ENCODE assay signal across 9 mouse cellular contexts in the genomic region with DNA sequence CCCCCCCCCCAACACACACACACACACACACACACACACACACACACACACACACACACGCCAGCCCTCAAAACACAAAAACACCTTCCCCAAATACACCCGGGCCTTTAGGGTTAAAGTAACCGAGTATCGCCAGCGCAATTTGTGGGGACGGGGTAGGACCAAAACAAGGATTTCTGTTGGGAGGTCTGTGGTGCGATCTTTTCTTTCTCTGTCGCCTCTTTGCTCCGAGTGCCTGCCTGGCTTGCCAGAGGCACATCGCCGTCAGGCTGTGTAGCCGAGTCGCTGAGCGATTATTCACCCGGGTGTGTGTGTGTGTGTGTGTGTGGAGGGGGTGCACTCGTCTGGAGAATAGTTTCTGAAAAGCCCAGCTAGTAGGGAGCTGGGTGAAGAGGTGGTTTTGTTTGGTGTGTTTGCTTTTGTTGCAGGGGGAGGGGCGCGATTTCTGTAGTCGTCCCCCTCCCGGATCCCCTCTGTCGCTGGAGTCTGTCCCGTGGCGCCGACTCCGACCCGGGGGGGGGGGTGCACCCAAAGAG. TPM values are rescaled to one million over a fixed set of nuclear protein-coding genes. Genes with fewer than 3 reads are reported as not detected.
DNase-seq lines count a peak whose midpoint lies in the region; ATAC-seq and TF ChIP-seq lines count a peak whose summit lies in the region.
"Had no signal": no experiment of that assay in that cellular context is flagged by ENCODE, and none has a peak within 500 bp of the region (broad histone marks: within the 10 kb centered on the region; RNA-seq: fewer than 3 reads in every experiment).

No protein-coding gene starts in this region.

- intact Hi-C loops in heart, postnatal 25 days (cut with DNase I) = loop anchor here (2.0 to 5.0 kb wide), 4 partner anchors 55 to 275 kb away; partner anchors contain the start of gene Add3

- in situ Hi-C loops in ES-E14 (cut with MboI; ENCODE audit: low sequenced_read_pairs in 2 of 2, unreplicated experiment in 2 of 2) = no loop called here

- peak overlapping the region; percentile 91 for H3K4me2 ChIP-seq in forebrain, embryonic 13.5 days
- peak overlapping the region; percentile 84 for H3K4me2 ChIP-seq in lung, embryonic 16.5 days (ENCODE audit: low read depth, low read length)

- under 1% methylated on average over 25 of the region's 26 CpGs for WGBS in forebrain, embryonic 13.5 days
- under 1% methylated on average over 25 of the region's 26 CpGs for WGBS in lung, embryonic 16.5 days

- no peak for DNase-seq in ES-E14 (ENCODE audit: low read depth, low spot score)
- peak; percentile 88 for DNase-seq in brain, adult 2 months (ENCODE audit: low read depth, low spot score)
- DNase-seq in heart, postnatal 25 days (ENCODE audit: low spot score) = peak; percentile 47
- DNase-seq in layer of hippocampus, adult 8-10 months (ENCODE audit: low spot score in 2 of 2) = peak; percentile 40 to 67
- DNase-seq in retina, adult 2 months (ENCODE audit: low read depth, low spot score) = peak; percentile 53
- peak; percentile 56 to 65 for DNase-seq in urinary bladder, postnatal 36 days (ENCODE audit: low spot score in 2 of 2)

- H3K4me1 ChIP-seq in ES-E14 (ENCODE audit: control insufficient read depth in 2 of 2, insufficient read depth in 2 of 2, low read length in 2 of 2, poor library complexity in 1 of 2) = peaks cover 6 to 25% of the 10 kb centered on the region in 2 experiments; a peak in 3 of 4 replicates
- H3K4me1 ChIP-seq in forebrain, embryonic 13.5 days = peaks cover 31% of the 10 kb centered on the region
- H3K4me1 ChIP-seq in lung, embryonic 16.5 days (replicated peaks; ENCODE audit: control insufficient read depth, insufficient read depth, low read length) = peaks cover 9% of the 10 kb centered on the region

- no peaks in the 10 kb centered on the region for H3K9me3 ChIP-seq in ES-E14 (ENCODE audit: control insufficient read depth, insufficient read depth, low read depth, low read length)
- no peaks in the 10 kb centered on the region for H3K9me3 ChIP-seq in forebrain, embryonic 13.5 days (replicated peaks)
- no peaks in the 10 kb centered on the region for H3K9me3 ChIP-seq in lung, embryonic 16.5 days (ENCODE audit: control insufficient read depth, low read length)

- H3K27ac ChIP-seq in ES-E14 (ENCODE audit: insufficient read depth, low read depth, low read length, poor library complexity, severe bottlenecking) = no peak overlapping the region
- H3K27ac ChIP-seq in forebrain, embryonic 13.5 days = peak overlapping the region; percentile 98
- peak overlapping the region; percentile 95 for H3K27ac ChIP-seq in lung, embryonic 16.5 days (ENCODE audit: low read length)

- peak overlapping the region; percentile 33; the same call in 1 of the 2 replicates for H3K9ac ChIP-seq in ES-E14 (ENCODE audit: insufficient read depth, low read depth, low read length, poor library complexity, severe bottlenecking)
- peak overlapping the region; percentile 96 for H3K9ac ChIP-seq in forebrain, embryonic 13.5 days
- H3K9ac ChIP-seq in lung, embryonic 16.5 days (ENCODE audit: low read length) = peak overlapping the region; percentile 78

- H3K36me3 ChIP-seq in ES-E14 (ENCODE audit: control insufficient read depth, insufficient read depth, low read length, poor library complexity, severe bottlenecking) = no peaks in the 10 kb centered on the region
- no peaks in the 10 kb centered on the region for H3K36me3 ChIP-seq in forebrain, embryonic 13.5 days (ENCODE audit: poor library complexity, severe bottlenecking)
- H3K36me3 ChIP-seq in lung, embryonic 16.5 days (ENCODE audit: control insufficient read depth, insufficient read depth, low read length) = no peaks in the 10 kb centered on the region

- no peaks in the 10 kb centered on the region for H3K27me3 ChIP-seq in forebrain, embryonic 13.5 days
- H3K27me3 ChIP-seq in lung, embryonic 16.5 days (ENCODE audit: control insufficient read depth, insufficient read depth, low read depth, low read length) = no peaks in the 10 kb centered on the region

- H3K4me3 ChIP-seq in ES-E14 (ENCODE audit: insufficient read depth in 1 of 2, low read depth in 1 of 2, low read length in 2 of 2, poor library complexity in 1 of 2, severe bottlenecking in 1 of 2) = peak overlapping the region; percentile 61 to 71
- peak overlapping the region; percentile 97 for H3K4me3 ChIP-seq in forebrain, embryonic 13.5 days
- peak overlapping the region; percentile 86 for H3K4me3 ChIP-seq in lung, embryonic 16.5 days (ENCODE audit: low read length)

- ATAC-seq in forebrain, embryonic 13.5 days = peak; percentile 27
- peak; percentile 6 for ATAC-seq in lung, embryonic 16.5 days (ENCODE audit: low read depth)

TF ChIP-seq in ES-E14, 5 proteins besides CTCF, POLR2A, EP300 and RAD21:
- no peak for TF ChIP-seq MAFK (IDR thresholded peaks at IDR 0.05; ENCODE audit: insufficient read depth, low read depth, low read length)
- TF ChIP-seq HCFC1 (IDR thresholded peaks at IDR 0.05; ENCODE audit: borderline replicate concordance, insufficient read depth, low read length) = no peak
- TF ChIP-seq CHD2 (IDR thresholded peaks at IDR 0.05; ENCODE audit: low read depth, low read length) = no peak
- TF ChIP-seq ZNF384 (IDR thresholded peaks at IDR 0.05; ENCODE audit: low read depth, low read length) = no peak
- TF ChIP-seq ZC3H11A (IDR thresholded peaks at IDR 0.05; ENCODE audit: borderline replicate concordance, low read depth, low read length) = no peak

RNA-seq across cellular contexts. Expression of gene Mxi1, which starts 2.1 kb away (rescaled TPM):
- total RNA-seq in ES-E14 (2012; rRNA removed) = 20.1 and 28.5 TPM in 2 replicates
- 21.0 and 26.7 TPM in 2 replicates for polyA plus RNA-seq in forebrain, embryonic 13.5 days (2015; fragmentation: Nextera tagmentation; extraction: Ambion mirVana)
- 10 to 100 TPM; 41.8 to 44.4 TPM for total RNA-seq in heart, postnatal 25 days (2021)
- 10 to 100 TPM; 57.8 to 73.4 (median 65.8) TPM for total RNA-seq in layer of hippocampus, adult 8-10 months (2022)
- polyA plus RNA-seq in lung, embryonic 16.5 days (2015; fragmentation: Nextera tagmentation; extraction: Ambion mirVana) = 20.2 and 22.6 TPM in 2 replicates

RNA-seq across cellular contexts. Expression of gene Gm10197, which starts 59.2 kb away (rescaled TPM):
- not detected in 2 replicates for total RNA-seq in ES-E14 (2012; rRNA removed)
- polyA plus RNA-seq in forebrain, embryonic 13.5 days (2015; fragmentation: Nextera tagmentation; extraction: Ambion mirVana) = not detected in 2 replicates
- total RNA-seq in heart, postnatal 25 days (2021) = not detected
- total RNA-seq in layer of hippocampus, adult 8-10 months (2022) = not detected
- 3.8 TPM in 1 of 2 replicates, not detected in the other for polyA plus RNA-seq in lung, embryonic 16.5 days (2015; fragmentation: Nextera tagmentation; extraction: Ambion mirVana)
- total RNA-seq: heart, postnatal 36 days had no signal

Comparison
In these comparisons a context has a peak if more than half of its experiments do, and no peak if none do; other contexts are left out.
1. H3K9ac ChIP-seq: peak in every context shown above with its lines; median percentile 96 in forebrain, embryonic 13.5 days; 78 in lung, embryonic 16.5 days; 33 in ES-E14.